Comparison of ENCODE assay signal across 7 mouse cellular contexts in genomic region chr12:84176126-84176769, GRCm38 (mm10). TPM values are rescaled to one million over a fixed set of nuclear protein-coding genes. Genes with fewer than 3 reads are reported as not detected.
DNase-seq lines count a peak whose midpoint lies in the region; ATAC-seq and TF ChIP-seq lines count a peak whose summit lies in the region.

No protein-coding gene starts in this region.

- H3K27me3 ChIP-seq in forebrain, embryonic 13.5 days = no peaks in the 10 kb centered on the region
- no peaks in the 10 kb centered on the region for H3K27me3 ChIP-seq in midbrain, embryonic 16.5 days (ENCODE audit: control insufficient read depth, insufficient read depth, low read depth, low read length)

- peak overlapping the region; percentile 76 for H3K9ac ChIP-seq in forebrain, embryonic 13.5 days
- peak overlapping the region; percentile 62 for H3K9ac ChIP-seq in midbrain, embryonic 16.5 days (ENCODE audit: low read depth, low read length)

- peak; percentile 35 for DNase-seq in lung, adult 2 months
- no peak for DNase-seq in lung, postnatal 14 days
- DNase-seq in adipocyte (ENCODE audit: low spot score) = peak; percentile 69
- peak; percentile 40 to 72 for DNase-seq in kidney, postnatal 25 days
- DNase-seq in thymus, postnatal 25 days = peak; percentile 60

- H3K4me1 ChIP-seq in lung, adult 2 months (ENCODE audit: control insufficient read depth, insufficient read depth, low read length) = peaks cover 69% of the 10 kb centered on the region
- peaks cover 71% of the 10 kb centered on the region for H3K4me1 ChIP-seq in forebrain, embryonic 13.5 days
- peaks cover 30% of the 10 kb centered on the region for H3K4me1 ChIP-seq in midbrain, embryonic 16.5 days (ENCODE audit: control insufficient read depth, insufficient read depth, low read length)

- peak overlapping the region; percentile 95 for H3K27ac ChIP-seq in forebrain, embryonic 13.5 days
- peak overlapping the region; percentile 85 for H3K27ac ChIP-seq in midbrain, embryonic 16.5 days (ENCODE audit: low read length)

- H3K4me3 ChIP-seq in lung, adult 2 months (replicated peaks; ENCODE audit: extremely low read depth, low read depth, low read length) = peak overlapping the region; percentile 25
- H3K4me3 ChIP-seq in forebrain, embryonic 13.5 days = peak overlapping the region; percentile 39
- peak overlapping the region; percentile 34 for H3K4me3 ChIP-seq in midbrain, embryonic 16.5 days (ENCODE audit: low read depth, low read length)

- 7% methylated on average over 13 of the region's 13 CpGs for WGBS in lung, adult 2 months
- 4% methylated on average over 13 of the region's 13 CpGs for WGBS in forebrain, embryonic 13.5 days
- WGBS in midbrain, embryonic 16.5 days = 4% methylated on average over 13 of the region's 13 CpGs

- peak overlapping the region; percentile 70 for H3K4me2 ChIP-seq in forebrain, embryonic 13.5 days
- H3K4me2 ChIP-seq in midbrain, embryonic 16.5 days (ENCODE audit: low read length) = peak overlapping the region; percentile 55

- peaks cover 29% of the 10 kb centered on the region for H3K36me3 ChIP-seq in forebrain, embryonic 13.5 days (ENCODE audit: poor library complexity, severe bottlenecking)
- peaks cover 9% of the 10 kb centered on the region for H3K36me3 ChIP-seq in midbrain, embryonic 16.5 days (ENCODE audit: control insufficient read depth, insufficient read depth, low read length)

- no peaks in the 10 kb centered on the region for H3K9me3 ChIP-seq in forebrain, embryonic 13.5 days (replicated peaks)
- no peaks in the 10 kb centered on the region for H3K9me3 ChIP-seq in midbrain, embryonic 16.5 days (replicated peaks; ENCODE audit: control insufficient read depth, low read length, poor library complexity, severe bottlenecking)

- no peak for TF ChIP-seq POLR2A in lung, adult 2 months (IDR thresholded peaks at IDR 0.05; ENCODE audit: borderline replicate concordance, extremely low read depth, low read depth, low read length)

- ATAC-seq in forebrain, embryonic 13.5 days = peak; percentile 39
- peak; percentile 34 for ATAC-seq in midbrain, embryonic 16.5 days

- no peak for TF ChIP-seq CTCF in lung, adult 2 months (IDR thresholded peaks at IDR 0.05; ENCODE audit: insufficient read depth, low read length)

RNA-seq across cellular contexts. Expression of gene Pnma1, which starts 28.0 kb away (rescaled TPM):
- polyA plus RNA-seq in lung, adult 2 months (2012; rRNA removed) = 0.84 and 1.3 TPM in 2 replicates
- 3.6 and 4.3 TPM in 2 replicates for polyA plus RNA-seq in forebrain, embryonic 13.5 days (2015; fragmentation: Nextera tagmentation; extraction: Ambion mirVana)
- 8.2 and 9.3 TPM in 2 replicates for polyA plus RNA-seq in midbrain, embryonic 16.5 days (2015; fragmentation: Nextera tagmentation; extraction: Ambion mirVana)

RNA-seq across cellular contexts. Expression of gene Elmsan1, which starts 42.4 kb away (rescaled TPM):
- 26.5 and 29.5 TPM in 2 replicates for polyA plus RNA-seq in lung, adult 2 months (2012; rRNA removed)
- 5.0 and 5.6 TPM in 2 replicates for polyA plus RNA-seq in forebrain, embryonic 13.5 days (2015; fragmentation: Nextera tagmentation; extraction: Ambion mirVana)
- 2.7 and 3.6 TPM in 2 replicates for polyA plus RNA-seq in midbrain, embryonic 16.5 days (2015; fragmentation: Nextera tagmentation; extraction: Ambion mirVana)
